Mouse (Mus musculus) forebrain, embryonic 13.5 days (tissue): Measurements from ENCODE around the gene Srp14. TPM values are rescaled to one million over a fixed set of nuclear protein-coding genes. Genes with fewer than 3 reads are reported as not detected.

ENCODE experiments used
- ATAC-seq: fragments of 200-750 bp; cut with Nextera tagmentation; 2 replicates; pipeline ENCODE4 v1.8.0; 2017
- H3K27ac ChIP-seq: fragments of 300-500 bp; sonication (generic); 2 replicates; pipeline ENCODE4 v1.5.1; 2015; ENCODE audit warnings: inconsistent platforms, mild to moderate bottlenecking, moderate library complexity
- H3K27me3 ChIP-seq: fragments of 300-500 bp; sonication (generic); 2 replicates; pipeline ENCODE4 v1.6.1; 2015; ENCODE audit warnings: mild to moderate bottlenecking, inconsistent platforms
- H3K36me3 ChIP-seq: fragments of 300-500 bp; sonication (generic); 2 replicates; pipeline ENCODE4 v1.6.1; 2015; ENCODE audit warnings: mild to moderate bottlenecking, inconsistent platforms; ENCODE audit not compliant: poor library complexity, severe bottlenecking
- H3K4me1 ChIP-seq: fragments of 300-500 bp; sonication (generic); 2 replicates; pipeline ENCODE4 v1.6.1; 2015; ENCODE audit warnings: inconsistent platforms
- H3K4me2 ChIP-seq: fragments of 300-500 bp; sonication (generic); 2 replicates; pipeline ENCODE4 v1.6.1; 2015; ENCODE audit warnings: inconsistent platforms, mild to moderate bottlenecking, moderate library complexity
- H3K4me3 ChIP-seq: fragments of 300-500 bp; sonication (generic); 2 replicates; pipeline ENCODE4 v1.5.1; 2015; ENCODE audit warnings: mild to moderate bottlenecking, inconsistent platforms
- H3K9ac ChIP-seq: fragments of 300-500 bp; sonication (generic); 2 replicates; pipeline ENCODE4 v1.6.1; 2015; ENCODE audit warnings: mild to moderate bottlenecking, inconsistent platforms
- H3K9me3 ChIP-seq: fragments of 300-500 bp; sonication (generic); replicated peaks from 2 replicates; pipeline ENCODE4 v1.6.1; 2016; ENCODE audit warnings: inconsistent platforms
- WGBS: fragments of 180-500 bp; shearing (Covaris S2); methylation state at CpG from one replicate; pipeline ENCODE4 v1.1.7; 2015; 5-methylcytosine and 5-hydroxymethylcytosine counted together
- polyA plus RNA-seq: library from polyadenylated mRNA; unstranded; fragments of >200 nt; fragmentation: Nextera tagmentation; extraction: Ambion mirVana; gene quantifications from 2 replicates; pipeline ENCODE4 v1.2.1, GENCODE M21; 2015

The Srp14 gene
- polyA plus RNA-seq, 1 experiment from 2014 or later, result 347 TPM

DNA sequence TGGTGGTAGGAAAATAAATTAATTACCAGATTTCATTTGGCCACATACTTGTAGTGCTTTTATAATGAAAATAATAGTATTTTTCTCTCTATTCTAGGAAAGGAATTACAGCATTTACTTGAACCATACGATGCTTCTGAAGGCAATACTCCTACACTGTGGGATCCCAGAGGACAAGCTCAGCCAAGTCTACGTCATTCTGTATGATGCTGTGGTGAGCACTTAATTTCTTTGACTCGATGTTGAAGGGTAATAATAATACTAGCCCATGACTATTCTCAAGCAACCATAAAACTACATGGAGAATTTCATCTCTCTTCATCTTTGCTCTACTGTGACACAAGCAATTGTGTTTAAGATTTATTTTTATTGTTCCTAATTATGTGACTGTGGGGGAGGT lies 22.5 kb downstream of the Srp14 start:
- no peaks in the 10 kb centered on the region for H3K27me3 ChIP-seq
- ATAC-seq, result no peak
- no peaks in the 10 kb centered on the region for H3K9me3 ChIP-seq
- no peak overlapping the region for H3K4me3 ChIP-seq
- WGBS, result 93% methylated on average over 3 of the region's 3 CpGs
- H3K36me3 ChIP-seq, result peaks cover 32% of the 10 kb centered on the region
- peak overlapping the region; percentile 70; the same call in 1 of the 2 replicates for H3K27ac ChIP-seq
- H3K9ac ChIP-seq, result no peak overlapping the region
- H3K4me1 ChIP-seq, result 0 out of 2 replicates have a peak, but pooled peaks cover 7% of the 10 kb centered on the region
- no peak overlapping the region for H3K4me2 ChIP-seq

DNA sequence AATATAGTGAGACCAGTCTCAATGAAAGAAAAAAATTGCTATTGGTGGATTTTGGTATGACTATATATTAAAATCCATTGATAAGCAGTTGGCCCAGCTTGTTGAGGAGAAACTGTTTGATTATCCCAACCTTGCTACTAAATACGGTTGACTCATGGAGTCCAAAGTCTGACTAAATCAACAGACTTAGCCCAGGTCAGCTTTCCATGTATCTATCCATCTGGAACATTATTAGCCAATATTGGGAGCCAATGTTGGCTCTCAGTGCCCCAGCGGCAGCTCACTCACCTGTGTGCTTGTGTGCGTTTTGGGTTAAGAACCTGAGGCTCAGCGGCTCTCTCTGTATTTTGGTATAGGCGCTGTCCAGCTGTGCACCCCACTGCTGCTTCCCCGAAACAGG lies 28.5 kb downstream of the Srp14 start:
- H3K4me1 ChIP-seq, result peaks cover 10% of the 10 kb centered on the region
- H3K27ac ChIP-seq, result no peak overlapping the region
- no peak for ATAC-seq
- 88% methylated on average over 6 of the region's 6 CpGs for WGBS
- H3K36me3 ChIP-seq, result peaks cover 27% of the 10 kb centered on the region
- no peak overlapping the region for H3K4me2 ChIP-seq
- H3K9me3 ChIP-seq, result no peaks in the 10 kb centered on the region
- peaks cover 4% of the 10 kb centered on the region for H3K27me3 ChIP-seq
- H3K9ac ChIP-seq, result no peak overlapping the region
- H3K4me3 ChIP-seq, result no peak overlapping the region

DNA sequence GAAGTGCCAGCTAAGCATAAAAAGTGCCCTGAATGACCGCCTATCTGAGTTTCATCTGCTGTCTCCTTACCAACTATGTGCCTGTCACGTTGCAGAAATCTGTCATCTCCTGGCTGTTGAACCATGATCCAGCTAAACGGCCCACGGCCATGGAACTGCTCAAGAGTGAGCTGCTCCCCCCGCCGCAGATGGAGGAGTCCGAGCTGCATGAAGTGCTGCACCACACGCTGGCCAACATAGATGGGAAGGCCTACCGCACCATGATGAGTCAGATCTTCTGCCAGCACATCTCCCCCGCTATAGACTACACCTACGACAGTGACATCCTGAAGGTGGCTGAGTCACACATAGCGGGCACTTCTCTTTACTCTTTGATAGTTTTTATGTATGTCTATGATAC lies 31.3 kb downstream of the Srp14 start:
- ATAC-seq, result no peak
- Histone ChIP-seq H3K9ac (no peak overlapping the region), H3K27ac (no peak overlapping the region), H3K4me2 (no peak overlapping the region), H3K9me3 (no peaks in the 10 kb centered on the region), H3K4me1 (peaks cover 18% of the 10 kb centered on the region), H3K36me3 (peaks cover 33% of the 10 kb centered on the region), H3K4me3 (no peak overlapping the region), H3K27me3 (peaks cover 9% of the 10 kb centered on the region)
- 85% methylated on average over 12 of the region's 12 CpGs for WGBS

DNA sequence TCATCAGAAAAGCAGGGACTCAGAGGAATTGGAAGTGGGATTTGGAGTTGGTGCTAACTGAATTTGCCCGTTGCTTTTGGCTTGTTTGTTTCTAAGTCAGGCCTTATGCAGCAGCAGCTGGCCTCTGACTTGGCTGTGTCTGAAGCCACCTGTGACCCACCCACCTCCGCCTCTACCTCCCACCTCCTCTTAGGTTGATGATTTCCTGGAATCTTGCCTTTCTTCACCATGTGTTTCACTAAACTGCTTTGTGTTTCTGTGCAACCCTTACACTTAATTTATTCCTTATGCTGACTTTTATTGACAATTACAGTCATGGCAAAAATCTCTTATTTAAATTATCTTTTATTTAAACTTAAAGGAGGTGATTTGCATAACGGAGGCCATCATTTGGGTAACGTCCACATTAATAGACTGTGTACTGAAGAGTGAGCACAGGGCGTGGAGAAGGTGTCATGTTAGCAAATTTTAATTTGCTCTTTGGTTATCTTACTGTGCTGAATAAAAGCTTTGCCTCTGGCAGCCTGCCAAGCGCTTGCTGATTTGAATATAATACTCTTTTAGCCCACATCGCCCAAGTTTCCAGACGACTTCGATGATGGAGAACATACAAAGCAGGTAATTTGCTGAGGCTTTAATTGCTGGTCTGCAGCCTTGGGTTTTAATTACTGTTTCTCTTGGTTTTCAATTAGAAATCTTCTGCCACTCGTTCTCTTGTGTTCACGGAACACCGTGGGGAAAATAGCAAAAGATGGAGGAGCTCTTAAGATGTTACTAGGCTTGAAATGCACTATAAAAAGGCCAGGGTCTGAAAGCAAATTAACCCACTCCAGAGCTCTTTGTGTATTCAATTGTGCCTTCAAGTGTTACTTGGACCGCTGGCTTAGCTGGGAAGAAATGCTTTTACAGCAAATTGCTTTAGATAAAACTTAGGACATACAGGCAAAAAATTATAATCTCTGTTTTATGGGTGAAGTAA lies 33.5 kb downstream of the Srp14 start:
- ATAC-seq, result peak; percentile 90
- no peak overlapping the region for H3K9ac ChIP-seq
- H3K9me3 ChIP-seq, result no peaks in the 10 kb centered on the region
- H3K36me3 ChIP-seq, result peaks cover 36% of the 10 kb centered on the region
- peaks cover 13% of the 10 kb centered on the region for H3K27me3 ChIP-seq
- no peak overlapping the region for H3K4me2 ChIP-seq
- peak overlapping the region; percentile 15; the same call in 1 of the 2 replicates for H3K27ac ChIP-seq
- H3K4me3 ChIP-seq, result no peak overlapping the region
- 17% methylated on average over 13 of the region's 13 CpGs for WGBS
- peaks cover 18% of the 10 kb centered on the region for H3K4me1 ChIP-seq

DNA sequence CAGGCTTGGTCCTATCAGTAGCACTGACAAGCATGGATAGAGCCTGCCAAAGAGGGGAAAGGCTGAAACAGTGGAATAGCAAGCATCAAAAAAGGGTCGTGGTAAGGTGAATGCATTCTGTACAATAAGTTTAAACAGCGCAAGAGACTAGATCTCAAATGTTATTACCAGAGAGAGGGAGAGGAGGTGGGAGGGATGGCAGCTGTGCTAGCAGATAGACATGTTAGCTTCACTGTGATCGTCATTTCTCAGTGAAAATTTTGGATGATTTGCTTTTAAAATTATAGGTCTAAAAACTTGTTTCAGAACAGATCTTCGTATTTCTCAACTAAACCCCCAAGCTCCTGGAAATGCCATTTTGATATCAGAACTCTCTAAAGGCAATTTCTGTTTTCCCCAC lies 36.8 kb downstream of the Srp14 start:
- H3K4me2 ChIP-seq, result no peak overlapping the region
- no peaks in the 10 kb centered on the region for H3K9me3 ChIP-seq
- no peak overlapping the region for H3K4me3 ChIP-seq
- no peak overlapping the region for H3K27ac ChIP-seq
- H3K9ac ChIP-seq, result no peak overlapping the region
- H3K4me1 ChIP-seq, result peaks cover 18% of the 10 kb centered on the region
- 92% methylated on average over 4 of the region's 4 CpGs for WGBS
- no peak for ATAC-seq
- H3K27me3 ChIP-seq, result peaks cover 9% of the 10 kb centered on the region; the same call in 1 of the 2 replicates
- peaks cover 33% of the 10 kb centered on the region for H3K36me3 ChIP-seq

DNA sequence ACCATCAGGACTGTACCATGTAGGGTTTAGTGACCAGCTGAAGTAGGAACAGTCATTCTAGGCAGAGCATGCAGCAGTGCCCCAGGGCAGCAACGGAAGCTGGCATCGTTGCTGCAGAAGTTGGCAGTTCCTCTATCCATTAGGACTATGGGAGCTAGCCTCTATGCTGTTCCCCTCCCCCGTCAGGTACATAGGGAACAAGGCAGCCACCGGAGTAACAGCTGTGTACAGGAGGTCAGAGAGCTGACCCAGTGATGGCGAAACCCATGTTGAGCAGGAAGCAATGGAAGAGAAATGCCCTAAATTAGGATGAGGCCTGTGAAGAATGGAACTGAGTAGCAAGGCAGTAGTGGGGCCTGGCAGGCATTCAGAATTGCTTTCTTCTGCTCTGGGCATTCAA lies 37.3 kb downstream of the Srp14 start:
- Histone ChIP-seq H3K4me1 (peaks cover 18% of the 10 kb centered on the region), H3K4me2 (no peak overlapping the region), H3K4me3 (no peak overlapping the region), H3K27me3 (peaks cover 9% of the 10 kb centered on the region; the same call in 1 of the 2 replicates), H3K9me3 (no peaks in the 10 kb centered on the region), H3K36me3 (peaks cover 33% of the 10 kb centered on the region), H3K27ac (no peak overlapping the region), H3K9ac (no peak overlapping the region)
- 85% methylated on average over 5 of the region's 5 CpGs for WGBS
- ATAC-seq, result no peak

DNA sequence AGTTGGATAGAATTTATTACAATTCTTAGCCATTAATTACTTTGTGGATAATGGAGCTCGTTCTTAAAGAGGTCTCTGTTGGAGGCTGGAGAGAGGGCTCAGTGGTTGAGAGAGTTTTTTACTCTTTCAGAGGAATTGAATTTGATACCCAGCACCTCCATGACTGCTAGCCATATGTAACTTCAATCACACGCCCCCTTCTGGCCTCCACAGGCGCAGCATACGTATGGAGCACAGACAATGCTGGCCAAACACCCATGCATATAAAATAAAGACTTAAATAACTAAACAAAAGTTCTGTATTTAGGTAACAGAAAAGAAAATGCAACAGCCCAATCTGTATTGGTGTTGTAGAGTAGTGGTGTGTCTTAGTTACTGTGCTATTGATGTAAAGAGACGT lies 47.9 kb downstream of the Srp14 start:
- Histone ChIP-seq H3K9ac (no peak overlapping the region), H3K27me3 (no peaks in the 10 kb centered on the region), H3K4me3 (no peak overlapping the region), H3K36me3 (peaks cover 74% of the 10 kb centered on the region), H3K9me3 (no peaks in the 10 kb centered on the region), H3K4me1 (no peaks in the 10 kb centered on the region), H3K4me2 (no peak overlapping the region), H3K27ac (no peak overlapping the region)
- no peak for ATAC-seq
- 62% methylated on average over 5 of the region's 5 CpGs for WGBS

DNA sequence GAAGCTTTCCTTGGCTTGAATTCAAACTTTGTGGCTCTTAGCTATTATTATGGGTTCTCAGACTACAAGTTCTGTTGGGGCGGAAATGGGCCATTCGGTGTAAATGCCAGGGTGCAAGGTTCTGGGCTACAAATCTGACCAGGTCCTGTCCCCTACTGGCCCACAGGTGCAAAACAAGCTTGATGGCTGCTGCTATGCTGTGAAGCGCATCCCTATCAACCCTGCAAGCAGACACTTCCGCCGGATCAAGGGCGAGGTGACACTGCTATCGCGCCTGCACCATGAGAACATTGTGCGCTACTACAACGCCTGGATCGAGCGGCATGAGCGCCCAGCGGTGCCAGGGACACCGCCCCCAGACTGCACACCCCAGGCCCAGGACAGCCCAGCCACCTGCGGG lies 48.9 kb downstream of the Srp14 start:
- Histone ChIP-seq H3K4me2 (no peak overlapping the region), H3K9ac (no peak overlapping the region), H3K27me3 (no peaks in the 10 kb centered on the region), H3K27ac (no peak overlapping the region), H3K9me3 (no peaks in the 10 kb centered on the region), H3K4me1 (no peaks in the 10 kb centered on the region), H3K36me3 (peaks cover 67% of the 10 kb centered on the region), H3K4me3 (no peak overlapping the region)
- no peak for ATAC-seq
- 84% methylated on average over 16 of the region's 16 CpGs for WGBS

DNA sequence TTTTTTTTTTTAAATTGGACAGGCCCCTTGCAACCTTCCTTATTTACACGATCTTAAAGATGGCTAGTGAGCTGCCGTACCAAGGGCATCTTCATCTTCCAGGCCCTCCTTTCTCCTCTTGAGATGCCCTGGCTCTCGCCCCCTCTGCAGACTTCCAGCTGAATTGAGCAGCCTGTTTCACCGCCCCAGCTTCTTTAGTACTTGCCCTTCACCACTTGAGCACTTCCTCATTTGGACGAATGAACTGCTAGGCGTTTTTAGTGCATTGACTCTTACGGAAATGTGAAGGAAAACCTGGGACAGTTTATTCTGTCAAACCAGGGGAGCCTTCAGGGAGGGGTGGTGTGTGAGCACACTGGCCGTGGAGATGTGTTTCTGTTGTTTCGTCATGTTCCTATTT lies 50.2 kb downstream of the Srp14 start:
- ATAC-seq, result no peak
- peaks cover 66% of the 10 kb centered on the region for H3K36me3 ChIP-seq
- no peaks in the 10 kb centered on the region for H3K9me3 ChIP-seq
- 87% methylated on average over 9 of the region's 9 CpGs for WGBS
- no peak overlapping the region for H3K4me3 ChIP-seq
- H3K27ac ChIP-seq, result no peak overlapping the region
- no peaks in the 10 kb centered on the region for H3K27me3 ChIP-seq
- no peak overlapping the region for H3K9ac ChIP-seq
- H3K4me2 ChIP-seq, result no peak overlapping the region
- H3K4me1 ChIP-seq, result no peaks in the 10 kb centered on the region

DNA sequence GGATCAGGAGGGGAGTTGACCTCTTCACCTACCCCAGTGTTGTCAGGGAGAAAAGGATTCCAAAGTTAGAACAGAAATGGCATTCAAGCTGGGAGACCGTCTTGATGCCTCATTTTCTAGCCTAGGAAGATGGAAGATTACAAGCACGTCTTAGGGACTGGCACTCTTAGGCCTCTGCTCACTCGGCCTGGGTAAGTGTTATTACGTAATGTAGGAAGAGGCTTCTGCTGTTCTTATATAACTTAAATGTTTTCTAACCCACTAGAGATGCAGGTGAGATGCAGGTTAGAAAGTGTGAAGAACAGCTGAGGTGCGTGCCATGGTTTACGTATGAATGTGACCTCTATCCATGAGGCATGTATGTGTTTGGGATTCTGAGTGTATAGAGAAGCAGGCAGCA lies 51.2 kb downstream of the Srp14 start:
- ATAC-seq, result no peak
- H3K4me1 ChIP-seq, result no peaks in the 10 kb centered on the region
- 76% methylated on average over 6 of the region's 6 CpGs for WGBS
- H3K4me3 ChIP-seq, result no peak overlapping the region
- H3K9me3 ChIP-seq, result no peaks in the 10 kb centered on the region
- no peak overlapping the region for H3K4me2 ChIP-seq
- H3K9ac ChIP-seq, result no peak overlapping the region
- H3K27ac ChIP-seq, result no peak overlapping the region
- H3K36me3 ChIP-seq, result peaks cover 61% of the 10 kb centered on the region
- H3K27me3 ChIP-seq, result no peaks in the 10 kb centered on the region
